Mouse (Mus musculus): ENCODE data around the gene C3. TPM values are rescaled to one million over a fixed set of nuclear protein-coding genes. Genes with fewer than 3 reads are reported as not detected.
A peak's percentile ranks its signal among the peaks of the same experiment; 100 is the strongest.

The C3 gene
- polyA plus RNA-seq, 1 experiment from 2014 or later: 0.08 TPM

GRCm38 (mm10) chr17:57194041-57194507 lies 33.9 kb downstream of the C3 start, which contains the start of gene Tnfsf14:
TSS of gene Tnfsf14 (minus strand) at chr17:57194177.
- no peaks in the 10 kb centered on the region for H3K36me3 ChIP-seq
- no peaks in the 10 kb centered on the region for H3K4me1 ChIP-seq (replicated peaks)
- H3K27ac ChIP-seq: no peak within 1 kb of the TSS
- H3K9ac ChIP-seq (replicated peaks): no peak within 1 kb of the TSS
- H3K4me2 ChIP-seq: no peak within 1 kb of the TSS
- WGBS: 83% methylated on average over 11 of the region's 11 CpGs
- no peaks in the 10 kb centered on the region for H3K9me3 ChIP-seq
- no peak within 1 kb of the TSS for H3K4me3 ChIP-seq (replicated peaks)
- no peak for ATAC-seq (ENCODE audit: insufficient number of reproducible peaks, insufficient read depth, low FRiP score, low TSS enrichment, low read depth)
- H3K27me3 ChIP-seq: peaks cover 4% of the 10 kb centered on the region; the same call in 1 of the 2 replicates

GRCm38 (mm10) chr17:57188510-57189192 lies 39.3 kb downstream of the C3 start:
- 86% methylated on average over 12 of the region's 12 CpGs for WGBS
- Histone ChIP-seq H3K36me3 (no peaks in the 10 kb centered on the region), H3K4me3 (replicated peaks) (no peak overlapping the region), H3K4me2 (no peak overlapping the region), H3K4me1 (replicated peaks) (no peaks in the 10 kb centered on the region), H3K9ac (replicated peaks) (no peak overlapping the region), H3K27ac (no peak overlapping the region), H3K9me3 (no peaks in the 10 kb centered on the region), H3K27me3 (peaks cover 4% of the 10 kb centered on the region; the same call in 1 of the 2 replicates)
- no peak for ATAC-seq (ENCODE audit: insufficient number of reproducible peaks, insufficient read depth, low FRiP score, low TSS enrichment, low read depth)

DNA sequence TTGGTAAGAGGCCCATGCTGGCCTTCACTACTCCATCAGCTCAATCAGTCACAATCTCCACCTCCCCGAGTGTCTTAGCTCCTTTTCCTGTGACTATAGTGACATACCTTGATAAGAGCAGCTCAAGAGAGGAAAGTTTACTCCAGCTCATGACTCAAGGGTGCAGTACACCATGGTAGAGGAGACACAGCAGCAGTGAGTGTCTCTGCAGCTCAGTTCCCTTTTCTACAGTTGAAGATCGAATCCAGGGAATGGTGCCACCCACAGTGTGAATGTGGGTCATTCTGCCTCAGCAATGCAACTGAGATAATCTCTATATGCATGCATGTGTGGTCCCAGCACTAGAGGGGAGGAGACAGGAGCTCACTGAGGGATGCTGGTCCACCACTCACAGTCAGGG lies 42.3 kb downstream of the C3 start:
- H3K4me3 ChIP-seq (replicated peaks): no peak overlapping the region
- WGBS: 71% methylated on average over 2 of the region's 2 CpGs
- no peak overlapping the region for H3K4me2 ChIP-seq
- no peak overlapping the region for H3K9ac ChIP-seq (replicated peaks)
- no peak for ATAC-seq (ENCODE audit: insufficient number of reproducible peaks, insufficient read depth, low FRiP score, low TSS enrichment, low read depth)
- H3K36me3 ChIP-seq: no peaks in the 10 kb centered on the region
- no peak overlapping the region for H3K27ac ChIP-seq
- H3K27me3 ChIP-seq: peaks cover 2% of the 10 kb centered on the region; the same call in 1 of the 2 replicates
- H3K4me1 ChIP-seq (replicated peaks): no peaks in the 10 kb centered on the region
- H3K9me3 ChIP-seq: no peaks in the 10 kb centered on the region

DNA sequence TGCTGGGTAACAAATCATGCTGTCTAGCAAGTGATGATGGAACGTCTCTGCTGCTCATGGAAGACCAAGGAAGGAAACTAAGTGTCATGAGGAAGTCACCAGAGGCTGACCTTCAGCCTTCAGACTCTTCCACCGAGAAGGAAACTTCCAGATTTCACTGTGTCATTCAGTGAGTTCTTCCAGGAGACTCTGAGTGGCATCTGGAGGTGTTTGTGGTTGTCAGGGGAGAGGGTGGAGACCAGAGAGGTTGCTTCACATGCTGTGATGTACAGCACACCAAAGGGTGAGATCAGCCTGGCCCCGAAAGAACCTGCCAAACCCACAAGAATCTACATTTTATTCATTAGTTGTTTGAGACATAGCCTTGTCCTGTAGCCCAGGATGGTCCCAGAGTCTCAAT lies 45.1 kb downstream of the C3 start:
- WGBS: 75% methylated on average over 3 of the region's 3 CpGs
- no peak overlapping the region for H3K4me2 ChIP-seq
- H3K27ac ChIP-seq: no peak overlapping the region
- H3K9ac ChIP-seq (replicated peaks): no peak overlapping the region
- H3K9me3 ChIP-seq: no peaks in the 10 kb centered on the region
- ATAC-seq (ENCODE audit: insufficient number of reproducible peaks, insufficient read depth, low FRiP score, low TSS enrichment, low read depth): no peak
- no peaks in the 10 kb centered on the region for H3K4me1 ChIP-seq (replicated peaks)
- no peaks in the 10 kb centered on the region for H3K36me3 ChIP-seq
- H3K27me3 ChIP-seq: no peaks in the 10 kb centered on the region
- no peak overlapping the region for H3K4me3 ChIP-seq (replicated peaks)

GRCm38 (mm10) chr17:57180363-57180762 lies 47.6 kb downstream of the C3 start:
- no peaks in the 10 kb centered on the region for H3K36me3 ChIP-seq
- H3K27me3 ChIP-seq: no peaks in the 10 kb centered on the region
- no peak overlapping the region for H3K4me3 ChIP-seq (replicated peaks)
- H3K27ac ChIP-seq: no peak overlapping the region
- H3K4me2 ChIP-seq: no peak overlapping the region
- ATAC-seq (ENCODE audit: insufficient number of reproducible peaks, insufficient read depth, low FRiP score, low TSS enrichment, low read depth): no peak
- 33% methylated on average over 8 of the region's 8 CpGs for WGBS
- no peak overlapping the region for H3K9ac ChIP-seq (replicated peaks)
- no peaks in the 10 kb centered on the region for H3K4me1 ChIP-seq (replicated peaks)
- no peaks in the 10 kb centered on the region for H3K9me3 ChIP-seq

DNA sequence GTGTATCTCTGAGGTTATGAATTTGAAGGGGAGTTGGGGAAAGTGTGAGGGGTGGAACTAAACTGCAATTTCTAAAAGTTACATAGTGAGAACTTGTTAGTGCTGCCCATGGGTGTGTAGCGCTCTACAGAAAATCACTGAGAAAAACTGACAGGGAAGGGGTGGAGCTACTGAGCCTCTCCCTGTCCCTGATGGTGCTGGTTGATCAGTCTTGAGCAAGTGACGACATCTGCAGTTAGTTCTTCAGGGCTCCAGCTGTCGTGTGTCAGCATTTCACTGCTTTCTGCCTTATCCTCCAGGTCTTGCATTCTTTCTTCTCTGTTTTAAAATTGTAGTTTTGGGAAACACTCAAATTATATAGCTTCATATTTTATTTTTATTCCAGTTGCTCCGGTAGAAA lies 54.6 kb downstream of the C3 start:
- Histone ChIP-seq H3K36me3 (no peaks in the 10 kb centered on the region), H3K4me2 (no peak overlapping the region), H3K4me1 (replicated peaks) (no peaks in the 10 kb centered on the region), H3K27me3 (no peaks in the 10 kb centered on the region), H3K9me3 (no peaks in the 10 kb centered on the region), H3K4me3 (replicated peaks) (no peak overlapping the region), H3K9ac (replicated peaks) (no peak overlapping the region), H3K27ac (no peak overlapping the region)
- ATAC-seq (ENCODE audit: insufficient number of reproducible peaks, insufficient read depth, low FRiP score, low TSS enrichment, low read depth): no peak
- 69% methylated on average over 4 of the region's 4 CpGs for WGBS

GRCm38 (mm10) chr17:57172378-57172777 lies 55.6 kb downstream of the C3 start:
- Histone ChIP-seq H3K27me3 (no peaks in the 10 kb centered on the region), H3K4me2 (no peak overlapping the region), H3K27ac (no peak overlapping the region), H3K36me3 (no peaks in the 10 kb centered on the region), H3K9ac (replicated peaks) (no peak overlapping the region), H3K9me3 (no peaks in the 10 kb centered on the region), H3K4me3 (replicated peaks) (no peak overlapping the region), H3K4me1 (replicated peaks) (no peaks in the 10 kb centered on the region)
- 82% methylated on average over 5 of the region's 5 CpGs for WGBS
- no peak for ATAC-seq (ENCODE audit: insufficient number of reproducible peaks, insufficient read depth, low FRiP score, low TSS enrichment, low read depth)

DNA sequence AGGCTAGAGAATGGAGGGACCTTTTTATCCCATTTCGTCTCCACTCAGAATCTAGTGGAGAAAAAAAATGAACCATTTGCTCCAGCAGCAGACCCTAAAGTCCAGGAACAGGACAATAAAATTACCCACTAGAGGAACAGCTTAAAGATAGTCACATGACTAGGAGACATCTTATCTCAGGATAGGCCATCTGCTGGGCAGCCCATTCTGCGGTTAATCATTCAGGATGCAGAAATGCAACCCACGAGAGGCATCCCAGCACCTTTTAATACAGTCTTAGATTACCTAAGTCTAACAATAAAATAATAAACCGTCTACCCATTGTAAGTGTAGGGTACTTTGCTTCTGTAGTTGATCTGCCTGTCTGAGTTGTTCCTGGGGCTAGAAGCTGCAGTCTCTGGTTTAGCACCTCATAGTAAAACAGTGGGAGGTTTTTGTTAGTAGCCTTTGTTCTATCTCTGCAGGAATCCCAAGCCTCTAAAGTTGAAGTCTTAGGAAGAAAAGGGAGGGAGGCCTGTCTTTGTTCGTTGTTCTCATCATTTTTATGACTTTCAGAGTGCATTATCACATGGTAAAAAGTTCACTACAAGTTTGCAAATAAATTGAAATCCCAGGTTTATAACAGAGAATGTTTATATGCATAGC lies 57.2 kb downstream of the C3 start:
- H3K36me3 ChIP-seq: no peaks in the 10 kb centered on the region
- no peak overlapping the region for H3K9ac ChIP-seq (replicated peaks)
- H3K4me1 ChIP-seq (replicated peaks): no peaks in the 10 kb centered on the region
- H3K27ac ChIP-seq: no peak overlapping the region
- peaks cover 9% of the 10 kb centered on the region; the same call in 1 of the 2 replicates for H3K27me3 ChIP-seq
- no peak overlapping the region for H3K4me3 ChIP-seq (replicated peaks)
- no peak for ATAC-seq (ENCODE audit: insufficient number of reproducible peaks, insufficient read depth, low FRiP score, low TSS enrichment, low read depth)
- H3K4me2 ChIP-seq: no peak overlapping the region
- 48% methylated on average over 5 of the region's 5 CpGs for WGBS
- H3K9me3 ChIP-seq: no peaks in the 10 kb centered on the region

GRCm38 (mm10) chr17:57166800-57167791 lies 60.8 kb downstream of the C3 start:
- 8% methylated on average over 11 of the region's 11 CpGs for WGBS
- no peaks in the 10 kb centered on the region for H3K36me3 ChIP-seq
- H3K27me3 ChIP-seq: peaks cover 14% of the 10 kb centered on the region; the same call in 1 of the 2 replicates
- H3K9ac ChIP-seq (replicated peaks): no peak overlapping the region
- H3K4me2 ChIP-seq: peak overlapping the region; percentile 35
- ATAC-seq (ENCODE audit: insufficient number of reproducible peaks, insufficient read depth, low FRiP score, low TSS enrichment, low read depth): peak; percentile 29; the same call in 1 of the 2 replicates
- H3K4me3 ChIP-seq (replicated peaks): no peak overlapping the region
- H3K27ac ChIP-seq: no peak overlapping the region
- no peaks in the 10 kb centered on the region for H3K9me3 ChIP-seq
- H3K4me1 ChIP-seq (replicated peaks): no peaks in the 10 kb centered on the region
